Mouse (Mus musculus) gastrocnemius, postnatal 36 days (tissue): ENCODE measurements around the gene Olfr118. TPM values are rescaled to one million over a fixed set of nuclear protein-coding genes. Genes with fewer than 3 reads are reported as not detected.
"Not testable (repeated sequence)": the region's sequence is repeated elsewhere in the genome, so short reads cannot be mapped to it uniquely, and the experiment has no call there.

Experiments
- DNase-seq, 2 experiments: peaks; one replicate each; pipeline ENCODE4 v3.0.0; 2022
- intact Hi-C: fragments of 180-260 bp; cut with DNase I; formaldehyde crosslinking; loops from one replicate; pipeline ENCODE4 v1.15.1; 2025
- long read RNA-seq, 2 experiments: library from polyadenylated mRNA; stranded (forward); transcript quantifications; one replicate each; pipeline ENCODE4 v2.0.0; 2021
- total RNA-seq, 2 experiments: library from RNA; stranded (reverse); gene quantifications; 2 replicates each; pipeline ENCODE4 v1.2.3; 2021

The Olfr118 gene
- total RNA-seq, result not detected
- long read RNA-seq, experiment 1, result 0 reads
- long read RNA-seq, experiment 2, result 0 reads

DNA sequence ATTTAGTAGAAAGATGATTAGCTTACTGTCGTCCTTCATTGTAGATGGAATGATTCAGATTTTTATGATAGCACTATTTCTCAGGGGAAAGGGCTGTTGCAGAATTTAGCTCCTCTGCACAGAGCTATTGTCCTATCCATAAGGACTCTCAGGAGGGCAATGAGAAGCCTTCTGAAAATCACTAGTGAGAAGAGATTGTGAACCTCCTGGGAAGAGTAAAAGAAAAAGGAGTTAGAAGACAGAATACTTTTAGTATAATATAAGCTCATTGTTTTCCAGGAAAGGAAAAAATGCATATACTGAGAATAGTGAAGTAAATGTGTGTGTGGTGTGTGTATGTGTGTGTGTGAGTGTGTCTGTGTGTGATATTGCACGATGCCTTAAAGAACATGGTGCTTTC, at the start of gene Olfr118:
Gene Olfr118, plus strand, starts transcription at position 301 of the 400 bp plus-strand sequence.
- intact Hi-C loops, result no loop called here

GRCm38 (mm10) chr17:37627009-37627408, 39.8 kb upstream of the Olfr118 start, which contains the start of the genes Olfr115 and Olfr116:
Gene Olfr115 (minus strand): TSS chr17:37627109.
Gene Olfr116 (minus strand): TSS chr17:37627199.
- intact Hi-C loops, result no loop called here
- no peak for DNase-seq

More for the DNA sequence above, at the start of gene Olfr118:
- DNase-seq, result no peak

GRCm38 (mm10) chr17:37663682-37664081, 3.1 kb upstream of the Olfr118 start, which contains the start of gene Olfr117:
Gene Olfr117 (minus strand): TSS chr17:37663782.
- intact Hi-C loops, result no loop called here
- DNase-seq, result no peak

GRCm38 (mm10) chr17:37696264-37696663, 29.5 kb downstream of the Olfr118 start, which contains the start of gene Olfr119:
Gene Olfr119 (plus strand): TSS chr17:37696564.
- intact Hi-C loops, DNase-seq: not testable (repeated sequence)

DNA sequence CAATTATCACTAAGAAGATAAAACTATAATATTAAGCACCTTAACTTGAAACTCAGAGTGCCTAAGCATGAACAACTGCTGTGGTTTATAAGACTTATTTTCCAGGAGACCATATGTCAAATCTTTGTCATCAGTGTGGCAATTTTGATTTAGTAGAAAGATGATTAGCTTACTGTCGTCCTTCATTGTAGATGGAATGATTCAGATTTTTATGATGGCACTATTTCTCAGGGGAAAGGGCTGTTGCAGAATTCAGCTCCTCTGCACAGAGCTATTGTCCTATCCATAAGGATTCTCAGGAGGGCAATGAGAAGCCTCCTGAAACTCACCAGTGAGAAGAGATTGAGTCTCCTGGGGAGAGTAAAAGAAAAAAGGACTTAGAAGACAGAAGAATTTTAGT, 54.7 kb downstream of the Olfr118 start, which contains the start of gene Olfr120:
Gene Olfr120, plus strand, starts transcription at position 301 of the 400 bp plus-strand sequence.
- intact Hi-C loops, result no loop called here
- DNase-seq, result no peak

Other genes starting within 250 kb of the Olfr118 start
- not detected for gene Olfr108, start 221.5 kb upstream of the Olfr118 start, total RNA-seq
- not detected for gene Olfr109, start 208.1 kb upstream of the Olfr118 start, total RNA-seq
- gene H2-M2, start 183.4 kb upstream of the Olfr118 start, total RNA-seq, result not detected
- not detected for gene Olfr110, start 174.5 kb upstream of the Olfr118 start, total RNA-seq
- not detected for gene Olfr111, start 159.0 kb upstream of the Olfr118 start, total RNA-seq
- gene Olfr112, start 97.5 kb upstream of the Olfr118 start, total RNA-seq, result not detected
- gene Olfr113, start 89.3 kb upstream of the Olfr118 start, total RNA-seq, result not detected
- gene Olfr114, start 74.2 kb upstream of the Olfr118 start, total RNA-seq, result not detected
- gene Olfr115, start 39.9 kb upstream of the Olfr118 start, total RNA-seq, result not detected
- gene Olfr116, start 39.8 kb upstream of the Olfr118 start, total RNA-seq, result not detected
- gene Olfr117, start 3.2 kb upstream of the Olfr118 start, total RNA-seq, result not detected
- gene Olfr119, start 29.6 kb downstream of the Olfr118 start, total RNA-seq, result not detected
- not detected for gene Olfr120, start 54.8 kb downstream of the Olfr118 start, total RNA-seq
- gene Olfr121, start 81.9 kb downstream of the Olfr118 start, total RNA-seq, result not detected
- not detected for gene Olfr122, start 101.6 kb downstream of the Olfr118 start, total RNA-seq
- not detected for gene Olfr123, start 126.5 kb downstream of the Olfr118 start, total RNA-seq
- gene Olfr124, start 132.9 kb downstream of the Olfr118 start, total RNA-seq, result not detected
- gene Olfr125, start 166.0 kb downstream of the Olfr118 start, total RNA-seq, result not detected
- not detected for gene Olfr126, start 180.5 kb downstream of the Olfr118 start, total RNA-seq
- gene Olfr127, start 233.4 kb downstream of the Olfr118 start, total RNA-seq, result not detected